Mouse (Mus musculus): ENCODE data around the gene Klrc2. TPM values are rescaled to one million over a fixed set of nuclear protein-coding genes. Genes with fewer than 3 reads are reported as not detected.
"Not testable (repeated sequence)": the region's sequence is repeated elsewhere in the genome, so short reads cannot be mapped to it uniquely, and the experiment has no call there.

The Klrc2 gene
- polyA plus RNA-seq (2012): not detected in 2 replicates

DNA sequence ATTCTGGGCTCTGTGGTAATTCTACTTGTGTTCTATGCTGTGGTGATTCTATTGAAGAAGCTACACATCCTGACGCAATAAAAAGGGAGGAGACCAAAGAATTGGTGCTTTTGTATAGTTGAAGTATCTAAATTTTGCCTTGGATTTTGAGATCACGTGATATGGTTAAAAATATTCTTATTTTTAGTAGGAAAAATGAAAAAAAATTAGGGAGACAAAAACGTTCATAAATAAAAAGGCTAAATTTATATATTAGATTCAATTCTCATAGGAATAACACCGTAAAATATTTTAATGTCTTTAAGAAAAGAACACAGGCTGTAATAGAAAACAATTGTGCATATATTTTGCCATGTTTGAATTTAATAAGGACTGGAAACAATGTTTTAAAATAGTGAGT, at the start of gene Klrc2:
Klrc2 (minus strand) TSS at position 101 of the 400 bp plus-strand sequence.
- H3K27me3 ChIP-seq (ENCODE audit: control insufficient read depth); H3K4me1 ChIP-seq (ENCODE audit: control insufficient read depth); H3K36me3 ChIP-seq (ENCODE audit: control insufficient read depth); H3K4me3 ChIP-seq (replicated peaks); H3K9me3 ChIP-seq (ENCODE audit: control insufficient read depth, low read length): not testable (repeated sequence)

GRCm38 (mm10) chr6:129691436-129691835, 30.9 kb upstream of the Klrc2 start:
- H3K4me1 ChIP-seq (ENCODE audit: control insufficient read depth); H3K4me3 ChIP-seq (replicated peaks); H3K9me3 ChIP-seq (ENCODE audit: control insufficient read depth, low read length); H3K27me3 ChIP-seq (ENCODE audit: control insufficient read depth); H3K36me3 ChIP-seq (ENCODE audit: control insufficient read depth): not testable (repeated sequence)

DNA sequence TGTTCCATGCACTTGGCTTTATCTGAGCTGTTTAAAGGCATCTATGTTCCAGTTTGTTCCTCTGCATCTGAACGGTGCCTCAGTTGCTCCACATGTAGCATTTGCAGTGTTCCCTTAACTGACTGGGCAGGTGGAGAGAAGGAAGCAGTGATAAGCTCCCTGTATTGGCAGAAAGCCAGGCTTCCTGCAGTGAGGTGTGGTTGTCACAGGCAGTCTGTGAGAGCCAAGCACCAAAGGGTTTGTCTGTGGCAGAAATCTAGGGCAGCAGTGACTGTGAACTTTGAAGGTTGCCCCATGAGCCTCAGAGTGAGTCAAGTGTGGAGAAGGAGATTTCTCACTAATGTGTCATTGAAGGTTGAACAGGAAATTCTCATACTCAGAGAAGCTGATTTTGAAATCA, 19.9 kb upstream of the Klrc2 start:
- Histone ChIP-seq H3K27me3 (ENCODE audit: control insufficient read depth) (no peaks in the 10 kb centered on the region), H3K4me3 (replicated peaks) (no peak overlapping the region), H3K4me1 (ENCODE audit: control insufficient read depth) (no peaks in the 10 kb centered on the region), H3K9me3 (ENCODE audit: control insufficient read depth, low read length) (no peaks in the 10 kb centered on the region), H3K36me3 (ENCODE audit: control insufficient read depth) (no peaks in the 10 kb centered on the region)
- TF ChIP-seq GATA1 (IDR thresholded peaks at IDR 0.05; ENCODE audit: low read length) (no peak), TAL1 (IDR thresholded peaks at IDR 0.05; ENCODE audit: low read length) (no peak)

DNA sequence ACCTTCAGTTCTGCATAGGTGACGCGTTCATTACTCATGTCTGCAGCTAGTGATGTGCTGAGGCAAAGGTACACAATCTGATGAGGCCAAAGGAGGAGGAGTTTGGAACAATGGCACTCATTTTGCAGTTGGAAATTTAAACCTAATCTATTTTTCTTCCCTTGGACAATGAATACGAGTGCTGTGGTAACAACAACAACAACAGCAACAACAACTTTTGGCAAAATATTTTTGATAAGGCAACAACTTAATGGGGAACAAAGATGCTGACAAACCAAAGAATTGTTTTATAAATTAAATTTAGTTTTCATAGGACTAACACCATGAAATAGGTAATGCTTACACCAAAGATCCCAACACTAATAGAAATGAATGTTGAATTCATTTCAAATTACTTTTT, 18.4 kb upstream of the Klrc2 start, which contains the start of gene Klrc1:
Klrc1 (minus strand) TSS at position 101 of the 400 bp plus-strand sequence.
- TF ChIP-seq TAL1 (IDR thresholded peaks at IDR 0.05; ENCODE audit: low read length) (no peak), GATA1 (IDR thresholded peaks at IDR 0.05; ENCODE audit: low read length) (no peak)
- Histone ChIP-seq H3K36me3 (ENCODE audit: control insufficient read depth) (no peaks in the 10 kb centered on the region), H3K4me3 (replicated peaks) (no peak within 1 kb of the TSS), H3K27me3 (ENCODE audit: control insufficient read depth) (no peaks in the 10 kb centered on the region), H3K4me1 (ENCODE audit: control insufficient read depth) (no peaks in the 10 kb centered on the region), H3K9me3 (ENCODE audit: control insufficient read depth, low read length) (no peaks in the 10 kb centered on the region)

- H3K36me3 ChIP-seq (ENCODE audit: control insufficient read depth); H3K27me3 ChIP-seq (ENCODE audit: control insufficient read depth); H3K9me3 ChIP-seq (ENCODE audit: control insufficient read depth, low read length); H3K4me1 ChIP-seq (ENCODE audit: control insufficient read depth); H3K4me3 ChIP-seq (replicated peaks): not testable (repeated sequence)
Observed at GRCm38 (mm10) chr6:129661301-129661700, 812 bp upstream of the Klrc2 start.

- H3K27me3 ChIP-seq (ENCODE audit: control insufficient read depth); H3K4me1 ChIP-seq (ENCODE audit: control insufficient read depth); H3K4me3 ChIP-seq (replicated peaks); H3K9me3 ChIP-seq (ENCODE audit: control insufficient read depth, low read length); H3K36me3 ChIP-seq (ENCODE audit: control insufficient read depth): not testable (repeated sequence)
Observed at GRCm38 (mm10) chr6:129644054-129644453, 16.4 kb downstream of the Klrc2 start.

DNA sequence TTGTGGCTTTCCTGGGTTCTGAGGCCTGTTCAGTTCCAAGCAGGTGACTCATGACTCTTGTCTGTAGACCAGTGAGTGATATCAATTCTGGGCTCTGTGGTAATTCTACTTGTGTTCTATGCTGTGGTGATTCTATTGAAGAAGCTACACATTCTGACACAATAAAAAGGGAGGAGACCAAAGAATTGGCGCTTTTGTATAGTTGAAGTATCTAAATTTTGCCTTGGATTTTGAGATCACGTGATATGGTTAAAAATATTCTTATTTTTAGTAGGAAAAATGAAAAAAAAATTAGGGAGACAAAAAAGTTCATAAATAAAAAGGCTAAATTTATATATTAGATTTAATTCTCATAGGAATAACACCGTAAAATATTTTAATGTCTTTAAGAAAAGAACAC, 17.3 kb downstream of the Klrc2 start, which contains the start of gene Klrc3:
Klrc3 (minus strand) TSS at position 101 of the 400 bp plus-strand sequence.
- not testable (repeated sequence) for H3K9me3 ChIP-seq (ENCODE audit: control insufficient read depth, low read length); H3K4me1 ChIP-seq (ENCODE audit: control insufficient read depth); H3K4me3 ChIP-seq (replicated peaks); H3K36me3 ChIP-seq (ENCODE audit: control insufficient read depth); H3K27me3 ChIP-seq (ENCODE audit: control insufficient read depth)

- not testable (repeated sequence) for H3K9me3 ChIP-seq (ENCODE audit: control insufficient read depth, low read length); H3K27me3 ChIP-seq (ENCODE audit: control insufficient read depth); H3K4me1 ChIP-seq (ENCODE audit: control insufficient read depth); H3K36me3 ChIP-seq (ENCODE audit: control insufficient read depth); H3K4me3 ChIP-seq (replicated peaks)
Observed at GRCm38 (mm10) chr6:129631046-129631445, 29.4 kb downstream of the Klrc2 start.

DNA sequence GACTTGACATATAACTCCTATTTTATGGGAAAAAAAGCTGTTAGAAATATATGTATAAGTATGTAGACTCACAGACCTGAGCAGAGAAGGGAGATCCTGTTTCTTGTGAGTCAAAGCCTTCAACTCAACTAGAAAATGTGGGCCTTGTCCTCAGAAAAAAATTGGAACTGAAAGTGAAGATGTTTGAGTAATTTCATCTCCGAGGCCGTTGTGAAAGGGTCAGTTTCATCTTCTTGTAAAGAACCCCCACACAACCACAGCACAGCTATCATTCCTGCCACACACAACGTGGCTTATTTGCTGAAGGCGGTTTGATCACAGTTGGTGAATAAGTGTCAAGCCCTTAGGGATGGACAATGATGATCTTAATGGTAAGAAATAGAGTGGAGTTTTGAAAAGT, 36.8 kb downstream of the Klrc2 start, which contains the start of gene Klrk1:
Klrk1 (minus strand) TSS at position 130 of the 400 bp plus-strand sequence.
- TF ChIP-seq GATA1 (IDR thresholded peaks at IDR 0.05; ENCODE audit: low read length) (no peak), TAL1 (IDR thresholded peaks at IDR 0.05; ENCODE audit: low read length) (no peak)

GRCm38 (mm10) chr6:129608372-129608771, 52.1 kb downstream of the Klrc2 start:
- Histone ChIP-seq H3K4me1 (ENCODE audit: control insufficient read depth) (no peaks in the 10 kb centered on the region), H3K9me3 (ENCODE audit: control insufficient read depth, low read length) (no peaks in the 10 kb centered on the region), H3K4me3 (replicated peaks) (no peak overlapping the region), H3K36me3 (ENCODE audit: control insufficient read depth) (no peaks in the 10 kb centered on the region), H3K27me3 (ENCODE audit: control insufficient read depth) (no peaks in the 10 kb centered on the region)
- TF ChIP-seq GATA1 (IDR thresholded peaks at IDR 0.05; ENCODE audit: low read length) (no peak), TAL1 (IDR thresholded peaks at IDR 0.05; ENCODE audit: low read length) (no peak)

More for the DNA sequence above, 36.8 kb downstream of the Klrc2 start, which contains the start of gene Klrk1:
- H3K4me1 ChIP-seq (ENCODE audit: control insufficient read depth): no peaks in the 10 kb centered on the region
- H3K9me3 ChIP-seq (ENCODE audit: control insufficient read depth, low read length): no peaks in the 10 kb centered on the region
- H3K36me3 ChIP-seq (ENCODE audit: control insufficient read depth): no peaks in the 10 kb centered on the region
- no peaks in the 10 kb centered on the region for H3K27me3 ChIP-seq (ENCODE audit: control insufficient read depth)
- no peak within 1 kb of the TSS for H3K4me3 ChIP-seq (replicated peaks)

Other genes starting within 250 kb of the Klrc2 start
- not detected in 2 replicates for gene Clec1a, start 208.7 kb downstream of the Klrc2 start, polyA plus RNA-seq (2012)
- gene Olr1, start 153.5 kb downstream of the Klrc2 start, polyA plus RNA-seq (2012): not detected in 2 replicates
- not detected in 2 replicates for gene Tmem52b, start 148.1 kb downstream of the Klrc2 start, polyA plus RNA-seq (2012)
- 5.3 and 7.9 TPM in 2 replicates for gene Gabarapl1, start 127.5 kb downstream of the Klrc2 start, polyA plus RNA-seq (2012)
- not detected in 2 replicates for gene Klre1, start 82.8 kb downstream of the Klrc2 start, polyA plus RNA-seq (2012)
- not detected in 2 replicates for gene Klrd1, start 68.9 kb downstream of the Klrc2 start, polyA plus RNA-seq (2012)
- gene Klrk1, start 36.8 kb downstream of the Klrc2 start, polyA plus RNA-seq (2012): not detected in 2 replicates
- gene Klrc3, start 17.4 kb downstream of the Klrc2 start, polyA plus RNA-seq (2012): not detected in 2 replicates
- not detected in 2 replicates for gene Klrc1, start 18.3 kb upstream of the Klrc2 start, polyA plus RNA-seq (2012)
- gene Klri1, start 56.4 kb upstream of the Klrc2 start, polyA plus RNA-seq (2012): not detected in 2 replicates
- gene Klri2, start 79.8 kb upstream of the Klrc2 start, polyA plus RNA-seq (2012): not detected in 2 replicates
- gene Gm156, start 123.6 kb upstream of the Klrc2 start, polyA plus RNA-seq (2012): not detected in 2 replicates
- not detected in 2 replicates for gene Gm17631, start 202.0 kb upstream of the Klrc2 start, polyA plus RNA-seq (2012)
- not detected in 2 replicates for gene Klra17, start 216.0 kb upstream of the Klrc2 start, polyA plus RNA-seq (2012)

All from erythroblast, embryonic 14.5 days (primary cell).